Mouse (Mus musculus) MEL (cell line): ENCODE results near the gene Hnrnpul1. TPM values are rescaled to one million over a fixed set of nuclear protein-coding genes. Genes with fewer than 3 reads are reported as not detected.

ENCODE experiments used
- DNase-seq: peaks from one replicate; pipeline ENCODE4 v3.0.0; 2011; ENCODE audit warnings: low read depth, low spot score
- H3K27ac ChIP-seq: 2 replicates; pipeline ENCODE4 v1.5.1; 2012; ENCODE audit warnings: low read depth, mild to moderate bottlenecking, control low read depth, low read length, moderate library complexity; ENCODE audit not compliant: control insufficient read depth
- H3K27me3 ChIP-seq, 2 experiments: fragments of 150-350 bp in 1 of 2; sonication (generic) in 1 of 2; 2 replicates each; pipeline ENCODE4 v1.6.1; 2012; ENCODE audit warnings: low read length in 2 of 2, mild to moderate bottlenecking in 2 of 2, improper control_type of control experiment in 1 of 2, moderate library complexity in 1 of 2; ENCODE audit not compliant: insufficient read depth in 2 of 2, control insufficient read depth in 1 of 2
- H3K36me3 ChIP-seq, 2 experiments: 2 replicates each; pipeline ENCODE4 v1.6.1; 2012 to 2014; ENCODE audit warnings: low read length in 2 of 2, improper control_type of control experiment in 1 of 2, inconsistent platforms in 1 of 2, mild to moderate bottlenecking in 1 of 2; ENCODE audit not compliant: insufficient read depth in 2 of 2, control insufficient read depth in 1 of 2
- H3K4me1 ChIP-seq, 2 experiments: fragments of 150-350 bp in 1 of 2; sonication (generic) in 1 of 2; 2 replicates each; pipeline ENCODE4 v1.6.1; 2012; ENCODE audit warnings: low read length in 2 of 2, improper control_type of control experiment in 1 of 2, mild to moderate bottlenecking in 1 of 2; ENCODE audit not compliant: insufficient read depth in 2 of 2, control insufficient read depth in 1 of 2
- H3K4me3 ChIP-seq, 2 experiments: fragments of 150-350 bp in 1 of 2; sonication (generic) in 1 of 2; 2 replicates each; pipeline ENCODE4 v1.5.1; 2012; ENCODE audit warnings: low read depth in 2 of 2, low read length in 2 of 2, mild to moderate bottlenecking in 2 of 2, moderate library complexity in 2 of 2, control low read depth in 1 of 2, improper control_type of control experiment in 1 of 2; ENCODE audit not compliant: control insufficient read depth in 1 of 2, insufficient read depth in 1 of 2
- H3K79me2 ChIP-seq: 2 replicates; pipeline ENCODE4 v1.6.1; 2012; ENCODE audit warnings: mild to moderate bottlenecking, low read length, moderate library complexity; ENCODE audit not compliant: control insufficient read depth, poor library complexity, insufficient read depth
- H3K9ac ChIP-seq: 2 replicates; pipeline ENCODE4 v1.6.1; 2012; ENCODE audit warnings: low read depth, mild to moderate bottlenecking, control low read depth, low read length, moderate library complexity; ENCODE audit not compliant: control insufficient read depth, poor library complexity, severe bottlenecking
- H3K9me3 ChIP-seq: fragments of 150-350 bp; sonication (generic); replicated peaks from 2 replicates; pipeline ENCODE4 v1.6.1; 2012; ENCODE audit warnings: mild to moderate bottlenecking, low read length, improper control_type of control experiment, moderate library complexity; ENCODE audit not compliant: insufficient read depth
- CHD1 ChIP-seq: IDR thresholded peaks from 2 replicates; pipeline ENCODE4 v1.6.1; 2012; ENCODE audit warnings: low read depth, mild to moderate bottlenecking, inconsistent platforms, low read length, improper control_type of control experiment
- CHD2 ChIP-seq: IDR thresholded peaks from 2 replicates; pipeline ENCODE4 v1.6.1; 2011; ENCODE audit warnings: low read length, improper control_type of control experiment
- E2F4 ChIP-seq: IDR thresholded peaks from 2 replicates; pipeline ENCODE4 v1.6.1; 2011; ENCODE audit warnings: low read depth, low read length, improper control_type of control experiment, borderline replicate concordance
- EP300 ChIP-seq, 2 experiments: IDR thresholded peaks; 2 replicates each; pipeline ENCODE4 v1.6.1; 2011; ENCODE audit warnings: improper control_type of control experiment in 2 of 2, low read length in 2 of 2, low read depth in 1 of 2, mild to moderate bottlenecking in 1 of 2
- GATA1 ChIP-seq: IDR thresholded peaks from 2 replicates; pipeline ENCODE4 v1.6.1; 2011; ENCODE audit warnings: low read depth, low read length, improper control_type of control experiment
- HCFC1 ChIP-seq: IDR thresholded peaks from 2 replicates; pipeline ENCODE4 v1.6.1; 2012; ENCODE audit warnings: low read depth, mild to moderate bottlenecking, inconsistent platforms, low read length, improper control_type of control experiment, moderate library complexity
- KAT2A ChIP-seq: conservative IDR thresholded peaks from 2 replicates; pipeline ENCODE4 v1.6.1; 2012; ENCODE audit warnings: low read depth, low read length, improper control_type of control experiment, inconsistent platforms
- MAFK ChIP-seq: IDR thresholded peaks from 2 replicates; pipeline ENCODE4 v1.6.1; 2011; ENCODE audit warnings: low read depth, mild to moderate bottlenecking, low read length, improper control_type of control experiment, borderline replicate concordance
- MXI1 ChIP-seq: IDR thresholded peaks from 2 replicates; pipeline ENCODE4 v1.6.1; 2011; ENCODE audit warnings: mild to moderate bottlenecking, low read depth, low read length, improper control_type of control experiment
- MYB ChIP-seq: IDR thresholded peaks from 2 replicates; pipeline ENCODE4 v1.6.1; 2011; ENCODE audit warnings: mild to moderate bottlenecking, low read depth, low read length, improper control_type of control experiment
- MYC ChIP-seq: IDR thresholded peaks from 2 replicates; pipeline ENCODE4 v1.6.1; 2011; ENCODE audit warnings: low read depth, mild to moderate bottlenecking, low read length, improper control_type of control experiment, moderate library complexity
- NRF1 ChIP-seq: IDR thresholded peaks from 2 replicates; pipeline ENCODE4 v1.6.1; 2014; ENCODE audit warnings: low read depth, mild to moderate bottlenecking, inconsistent platforms, low read length, improper control_type of control experiment, moderate library complexity; ENCODE audit not compliant: poor library complexity, insufficient read depth, severe bottlenecking
- POLR2AphosphoS2 ChIP-seq: IDR thresholded peaks from 2 replicates; pipeline ENCODE4 v1.6.1; 2011; ENCODE audit warnings: low read length, improper control_type of control experiment
- POLR2AphosphoS5 ChIP-seq: IDR thresholded peaks from 2 replicates; pipeline ENCODE4 v1.6.1; 2012; ENCODE audit warnings: low read depth, borderline replicate concordance, mild to moderate bottlenecking, inconsistent platforms, low read length, moderate library complexity, mixed read lengths
- RCOR1 ChIP-seq: IDR thresholded peaks from 2 replicates; pipeline ENCODE4 v1.6.1; 2012; ENCODE audit warnings: low read depth, mild to moderate bottlenecking, inconsistent platforms, low read length, improper control_type of control experiment
- SIN3A ChIP-seq: IDR thresholded peaks from 2 replicates; pipeline ENCODE4 v1.6.1; 2012; ENCODE audit warnings: low read length, improper control_type of control experiment, inconsistent platforms
- SMC3 ChIP-seq: IDR thresholded peaks from 2 replicates; pipeline ENCODE4 v1.6.1; 2011; ENCODE audit warnings: low read depth, low read length, improper control_type of control experiment
- TBP ChIP-seq: IDR thresholded peaks from 2 replicates; pipeline ENCODE4 v1.8.0; 2011; ENCODE audit warnings: low read depth, low read length, improper control_type of control experiment
- UBTF ChIP-seq: IDR thresholded peaks from 2 replicates; pipeline ENCODE4 v1.6.1; 2012; ENCODE audit warnings: low read depth, mild to moderate bottlenecking, inconsistent platforms, low read length, improper control_type of control experiment, moderate library complexity, borderline replicate concordance; ENCODE audit not compliant: insufficient read depth
- USF1 ChIP-seq: IDR thresholded peaks from 2 replicates; pipeline ENCODE4 v1.6.1; 2014; ENCODE audit warnings: low read depth, mild to moderate bottlenecking, inconsistent platforms, low read length, improper control_type of control experiment, moderate library complexity
- ZMIZ1 ChIP-seq: IDR thresholded peaks from 2 replicates; pipeline ENCODE4 v1.6.1; 2012; ENCODE audit warnings: low read depth, mild to moderate bottlenecking, inconsistent platforms, low read length, improper control_type of control experiment, moderate library complexity
- polyA plus RNA-seq, 2 experiments: library from polyadenylated mRNA; stranded (reverse) in 1 of 2; unstranded in 1 of 2; fragments of >175 nt in 1 of 2; fragments of >200 nt in 1 of 2; gene quantifications; 2 replicates each; pipeline versions ENCODE4 v1.2.1 to v1.2.4; 2012; ENCODE audit warnings: low replicate concordance in 2 of 2, low read depth in 1 of 2; ENCODE audit not compliant: insufficient read length in 2 of 2, insufficient read depth in 1 of 2, missing spikeins in 1 of 2
- total RNA-seq: library from RNA; depleted of rRNA; stranded (reverse); fragments of 300-350 nt; gene quantifications from 2 replicates; pipeline ENCODE4 v1.2.3, GENCODE M21; 2012

The Hnrnpul1 gene
- total and polyA plus RNA-seq, 3 experiments, result 56.1 to 215 (median 181) TPM

GRCm38 (mm10) chr7:25718788-25719417, 35.7 kb downstream of the Hnrnpul1 start, which contains the start of gene Ccdc97 (continued):
- TF ChIP-seq EP300 (IDR thresholded peaks at IDR 0.05; ENCODE audit: low read depth in 1 of 2, low read length in 2 of 2) (peak; percentile 37 to 54; a peak in 1 of 4 replicates), MAFK (peak; percentile 69; the same call in 1 of the 2 replicates), RCOR1 (0 out of 2 replicates have a peak, but pooled peaks have one; percentile 44)
- TF ChIP-seq, all 39 proteins: peak for 28

DNA sequence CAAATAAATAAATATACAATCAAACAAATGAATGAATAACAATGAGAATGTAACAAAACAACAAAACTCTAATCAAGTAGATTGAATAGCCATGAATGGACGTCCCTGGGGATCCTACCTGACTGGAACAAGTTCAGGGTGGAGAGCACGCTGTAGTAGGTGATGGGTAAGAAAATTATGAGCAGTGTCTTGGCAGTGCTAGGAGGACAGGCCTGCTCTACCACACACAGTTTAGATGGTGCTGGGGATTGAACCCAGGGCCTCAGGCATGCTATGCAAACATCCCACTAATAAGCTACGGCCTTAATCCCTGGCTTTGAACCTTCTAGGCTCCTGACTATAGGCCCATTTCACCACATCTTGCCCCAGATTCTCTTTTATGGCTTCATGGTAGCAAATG, 37.1 kb downstream of the Hnrnpul1 start:
- H3K36me3 ChIP-seq, result peaks cover 3 to 23% of the 10 kb centered on the region in 2 experiments; a peak in 3 of 4 replicates
- DNase-seq, result peak; percentile 42
- TF ChIP-seq SMC3 (peak; percentile 17; the same call in 1 of the 2 replicates), POLR2AphosphoS2 (peak; percentile 63; the same call in 1 of the 2 replicates), HCFC1 (no peak), MYB (0 out of 2 replicates have a peak, but pooled peaks have one; percentile 0), USF1 (no peak), SIN3A (no peak), CHD2 (peak; percentile 30; the same call in 1 of the 2 replicates), ZMIZ1 (peak; percentile 49; the same call in 1 of the 2 replicates), MXI1 (no peak), GATA1 (no peak), CHD1 (no peak), POLR2AphosphoS5 (peak; percentile 29; the same call in 1 of the 2 replicates), NRF1 (no peak)
- H3K4me1 ChIP-seq, result peaks cover 3 to 18% of the 10 kb centered on the region in 2 experiments; a peak in 3 of 4 replicates
- peak overlapping the region; percentile 13 to 93; a peak in 1 of 4 replicates for H3K4me3 ChIP-seq
- H3K79me2 ChIP-seq, result peaks cover 3% of the 10 kb centered on the region; the same call in 1 of the 2 replicates
- no peaks in the 10 kb centered on the region for H3K9me3 ChIP-seq
- H3K27me3 ChIP-seq, result no peaks in the 10 kb centered on the region
- peak overlapping the region; percentile 5; the same call in 1 of the 2 replicates for H3K27ac ChIP-seq
- H3K9ac ChIP-seq, result peak overlapping the region; percentile 75

DNA sequence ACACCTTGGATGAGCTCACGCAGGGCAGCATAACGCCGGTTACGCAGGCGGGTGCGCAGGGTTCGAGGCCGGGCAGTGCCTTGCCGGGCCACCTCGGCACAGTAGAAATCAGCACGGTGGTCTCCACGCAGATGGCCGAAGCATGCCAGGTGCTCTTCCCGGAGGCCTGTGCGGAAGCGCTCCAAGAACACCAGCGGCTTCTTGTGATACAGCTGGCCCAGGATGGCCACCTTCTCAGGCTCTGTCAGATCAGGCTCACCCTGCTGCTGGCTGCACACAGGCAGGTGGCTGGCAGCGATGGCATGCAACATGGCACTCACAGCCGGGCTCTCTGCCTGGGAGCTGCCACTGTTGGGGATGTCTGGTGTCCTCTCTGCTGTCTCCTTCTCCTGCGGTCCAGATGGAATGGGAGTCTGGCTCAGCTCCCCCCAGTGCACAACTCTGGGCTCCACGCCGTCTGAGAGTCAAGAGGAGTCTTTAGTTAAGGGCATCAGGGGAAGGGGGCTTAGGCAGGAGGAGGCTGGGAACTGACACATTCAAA, 38.8 kb downstream of the Hnrnpul1 start:
- H3K27ac ChIP-seq, result no peak overlapping the region
- no peaks in the 10 kb centered on the region for H3K27me3 ChIP-seq
- H3K9ac ChIP-seq, result no peak overlapping the region
- H3K4me3 ChIP-seq, result no peak overlapping the region
- H3K79me2 ChIP-seq, result peaks cover 3% of the 10 kb centered on the region; the same call in 1 of the 2 replicates
- TF ChIP-seq EP300 (IDR thresholded peaks at IDR 0.05; ENCODE audit: low read depth in 1 of 2, low read length in 2 of 2) (no peak), KAT2A (no peak), UBTF (no peak), NRF1 (no peak), POLR2AphosphoS5 (no peak), USF1 (no peak), MYC (no peak), TBP (no peak), E2F4 (no peak)
- DNase-seq, result no peak
- peaks cover 0 to 11% of the 10 kb centered on the region in 2 experiments; a peak in 2 of 4 replicates for H3K36me3 ChIP-seq
- H3K4me1 ChIP-seq, result peaks cover 3 to 16% of the 10 kb centered on the region in 2 experiments; a peak in 3 of 4 replicates
- no peaks in the 10 kb centered on the region for H3K9me3 ChIP-seq
